Mouse (Mus musculus): ENCODE measurements at regions not wholly inside any gene's neighbourhood (a gene's known extent, or its start where the extent isn't known, plus 50 kb on each side); places are given as distances from the start of the nearest gene placed in this dataset.

GRCm38 (mm10) chr12:26877691-26878121 is 408.7 kb downstream of the Cmpk2 start:
- Histone ChIP-seq H3K9me3 (replicated peaks; ENCODE audit: low read length) (peaks cover 24% of the 10 kb centered on the region), H3K4me3 (replicated peaks in 1 of 3; ENCODE audit: low read depth in 2 of 3, low read length in 2 of 3, poor library complexity in 1 of 3) (no peak overlapping the region), H3K36me3 (replicated peaks in 1 of 2; ENCODE audit: control insufficient read depth in 1 of 2, insufficient read depth in 1 of 2, low read length in 1 of 2) (no peaks in the 10 kb centered on the region), H3K9ac (ENCODE audit: insufficient read depth, low read depth) (no peak overlapping the region), H3K4me1 (ENCODE audit: control insufficient read depth in 1 of 2, insufficient read depth in 2 of 2) (no peaks in the 10 kb centered on the region), H3K27me3 (replicated peaks) (no peaks in the 10 kb centered on the region), H3K79me2 (replicated peaks; ENCODE audit: control insufficient read depth, extremely low read depth, insufficient read depth, poor library complexity, severe bottlenecking) (no peaks in the 10 kb centered on the region), H3K4me2 (ENCODE audit: insufficient read depth, low read depth, poor library complexity, severe bottlenecking) (no peak overlapping the region), H3K27ac (ENCODE audit: insufficient read depth, low read depth) (no peak overlapping the region)
- TF ChIP-seq IRF4 (IDR thresholded peaks at IDR 0.05; ENCODE audit: low read depth, low read length) (no peak), KAT2A (IDR thresholded peaks at IDR 0.05; ENCODE audit: insufficient replicate concordance, low read length) (no peak), POLR2AphosphoS2 (IDR thresholded peaks at IDR 0.05; ENCODE audit: low read depth, low read length) (no peak), UBTF (IDR thresholded peaks at IDR 0.05; ENCODE audit: low read depth, low read length) (no peak), MEF2A (IDR thresholded peaks at IDR 0.05; ENCODE audit: borderline replicate concordance, low read depth, low read length) (no peak), RAD21 (IDR thresholded peaks at IDR 0.05; ENCODE audit: low read depth, low read length) (no peak), MYC (IDR thresholded peaks at IDR 0.05; ENCODE audit: low read depth, low read length) (no peak), MAZ (IDR thresholded peaks at IDR 0.05; ENCODE audit: low read depth, low read length) (no peak), JUND (conservative IDR thresholded peaks at IDR 0.05; ENCODE audit: low read depth, low read length) (no peak)
- DNase-seq (ENCODE audit: extremely low read depth): no peak
- dilution Hi-C loops (cut with MboI; ENCODE audit: extremely low pct_ligation_motif_present, extremely low pct_unique_long_range_greater_than_20kb, low sequenced_read_pairs): no loop called here
- in situ Hi-C loops (cut with MboI; ENCODE audit: low pct_ligation_motif_present, low pct_unique_long_range_greater_than_20kb, low sequenced_read_pairs): no loop called here

GRCm38 (mm10) chr12:26877284-26877683 is 408.3 kb downstream of the Cmpk2 start:
- dilution Hi-C loops (cut with MboI; ENCODE audit: extremely low pct_ligation_motif_present, extremely low pct_unique_long_range_greater_than_20kb, low sequenced_read_pairs): no loop called here
- H3K4me1 ChIP-seq (ENCODE audit: control insufficient read depth in 1 of 2, insufficient read depth in 2 of 2): no peaks in the 10 kb centered on the region
- no peak overlapping the region for H3K4me2 ChIP-seq (ENCODE audit: insufficient read depth, low read depth, poor library complexity, severe bottlenecking)
- H3K9ac ChIP-seq (ENCODE audit: insufficient read depth, low read depth): no peak overlapping the region
- no peak for DNase-seq (ENCODE audit: extremely low read depth)
- in situ Hi-C loops (cut with MboI; ENCODE audit: low pct_ligation_motif_present, low pct_unique_long_range_greater_than_20kb, low sequenced_read_pairs): no loop called here
- no peaks in the 10 kb centered on the region for H3K36me3 ChIP-seq (replicated peaks in 1 of 2; ENCODE audit: control insufficient read depth in 1 of 2, insufficient read depth in 1 of 2, low read length in 1 of 2)
- TF ChIP-seq TBP (conservative IDR thresholded peaks at IDR 0.05; ENCODE audit: low read depth, low read length): no peak
- no peak for TF ChIP-seq HCFC1 (IDR thresholded peaks at IDR 0.05; ENCODE audit: low read depth, low read length)
- TF ChIP-seq JUND (conservative IDR thresholded peaks at IDR 0.05; ENCODE audit: low read depth, low read length): no peak
- TF ChIP-seq ETS1 (conservative IDR thresholded peaks at IDR 0.05; ENCODE audit: low read depth, low read length): no peak
- TF ChIP-seq POLR2AphosphoS2 (IDR thresholded peaks at IDR 0.05; ENCODE audit: low read depth, low read length): no peak
- no peak for TF ChIP-seq BHLHE40 (IDR thresholded peaks at IDR 0.05; ENCODE audit: low read depth, low read length)
- no peak for TF ChIP-seq IRF4 (IDR thresholded peaks at IDR 0.05; ENCODE audit: low read depth, low read length)
- TF ChIP-seq CHD2 (IDR thresholded peaks at IDR 0.05; ENCODE audit: low read length): no peak
- TF ChIP-seq USF2 (conservative IDR thresholded peaks at IDR 0.05; ENCODE audit: low read depth, low read length): no peak
- no peak for TF ChIP-seq SMC3 (IDR thresholded peaks at IDR 0.05; ENCODE audit: low read depth, low read length)
- no peak for TF ChIP-seq PAX5 (IDR thresholded peaks at IDR 0.05; ENCODE audit: low read length)
- no peak for TF ChIP-seq MAX (IDR thresholded peaks at IDR 0.05; ENCODE audit: low read length)
- no peak for TF ChIP-seq SIN3A (IDR thresholded peaks at IDR 0.05; ENCODE audit: low read length)
- no peak for TF ChIP-seq MEF2A (IDR thresholded peaks at IDR 0.05; ENCODE audit: borderline replicate concordance, low read depth, low read length)
- no peak for TF ChIP-seq USF1 (IDR thresholded peaks at IDR 0.05; ENCODE audit: low read depth, low read length)
- H3K27ac ChIP-seq (ENCODE audit: insufficient read depth, low read depth): no peak overlapping the region
- peaks cover 24% of the 10 kb centered on the region for H3K9me3 ChIP-seq (replicated peaks; ENCODE audit: low read length)
- H3K4me3 ChIP-seq (replicated peaks in 1 of 3; ENCODE audit: low read depth in 2 of 3, low read length in 2 of 3, poor library complexity in 1 of 3): no peak overlapping the region
- no peaks in the 10 kb centered on the region for H3K79me2 ChIP-seq (replicated peaks; ENCODE audit: control insufficient read depth, extremely low read depth, insufficient read depth, poor library complexity, severe bottlenecking)
- no peaks in the 10 kb centered on the region for H3K27me3 ChIP-seq (replicated peaks)
